Mouse (Mus musculus): Measurements from ENCODE around the gene Gm45062. TPM values are rescaled to one million over a fixed set of nuclear protein-coding genes. Genes with fewer than 3 reads are reported as not detected.

The Gm45062 gene
- polyA plus RNA-seq, 1 experiment from 2014 or later, result 2.1 TPM

DNA sequence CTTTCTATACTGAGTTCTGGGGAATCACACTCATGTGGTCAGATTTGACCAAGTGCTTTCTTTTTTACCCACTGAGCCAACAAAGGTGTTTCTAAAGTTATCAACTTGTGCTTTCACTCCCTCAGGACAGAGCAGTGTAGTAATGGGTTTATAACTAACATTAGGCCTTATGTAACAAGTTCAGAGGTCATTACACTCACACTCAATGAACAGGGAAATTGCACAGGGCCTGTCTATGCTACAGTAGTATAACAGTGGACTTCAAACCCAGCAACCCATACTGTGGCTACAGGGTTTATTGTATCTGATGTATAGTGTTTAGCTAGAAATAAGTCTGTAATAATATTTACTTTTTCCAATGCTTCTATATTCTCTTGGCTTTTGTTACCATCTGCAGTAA, 247.4 kb downstream of the Gm45062 start:
- H3K9ac ChIP-seq (replicated peaks; ENCODE audit: low read depth), result no peak overlapping the region
- DNase-seq (ENCODE audit: low spot score) (no peak), ATAC-seq (no peak)
- no peak overlapping the region for H3K4me3 ChIP-seq (ENCODE audit: low read depth, low read length)
- H3K27me3 ChIP-seq (replicated peaks; ENCODE audit: insufficient read depth, low read length), result no peaks in the 10 kb centered on the region
- H3K9me3 ChIP-seq (ENCODE audit: low read length), result no peaks in the 10 kb centered on the region
- 0 out of 2 replicates have a peak, but pooled peaks cover 5% of the 10 kb centered on the region for H3K4me1 ChIP-seq (ENCODE audit: insufficient read depth, low read depth, low read length)
- no peak overlapping the region for H3K27ac ChIP-seq (ENCODE audit: low read length)
- no peaks in the 10 kb centered on the region for H3K36me3 ChIP-seq (ENCODE audit: insufficient read depth, low read length)
- no peak overlapping the region for H3K4me2 ChIP-seq (replicated peaks; ENCODE audit: low read depth, low read length)
- TF ChIP-seq EP300 (IDR thresholded peaks at IDR 0.05) (no peak), CTCF (IDR thresholded peaks at IDR 0.05) (no peak)

DNA sequence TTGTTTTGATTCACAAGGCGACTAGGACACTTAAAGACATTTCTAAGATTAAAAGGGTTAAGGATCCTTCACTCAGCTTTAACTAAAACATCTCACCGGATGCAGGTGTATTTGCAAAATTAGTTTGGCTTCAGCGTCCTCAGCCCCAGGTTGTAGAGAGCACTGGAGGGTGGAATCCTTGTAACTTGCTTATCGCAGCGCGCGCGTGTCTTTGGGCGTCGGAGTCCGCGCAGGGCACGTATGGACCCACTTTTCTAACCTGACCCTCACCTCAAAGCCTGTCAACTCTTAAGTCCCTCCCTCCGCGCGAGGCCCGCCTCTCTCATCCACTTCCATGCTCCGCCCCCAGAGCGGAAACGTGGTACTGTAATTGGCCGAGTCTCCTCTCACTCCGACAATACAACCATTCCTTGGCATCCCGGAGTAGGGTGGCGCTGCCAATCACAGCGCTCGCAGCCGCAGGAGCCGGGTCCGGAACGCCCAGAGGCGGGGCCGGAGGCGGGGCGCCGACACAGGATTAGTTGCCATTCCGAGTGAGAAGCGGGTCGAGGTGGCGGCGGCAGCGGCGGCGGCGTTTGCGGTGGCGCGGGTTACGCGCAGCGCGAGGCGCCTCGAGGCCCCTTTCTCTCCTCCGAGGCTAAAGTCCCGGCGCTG, 249.8 kb downstream of the Gm45062 start:
- Histone ChIP-seq H3K27me3 (replicated peaks; ENCODE audit: insufficient read depth, low read length) (no peaks in the 10 kb centered on the region), H3K4me2 (replicated peaks; ENCODE audit: low read depth, low read length) (peak overlapping the region; percentile 82), H3K9me3 (ENCODE audit: low read length) (no peaks in the 10 kb centered on the region), H3K4me3 (ENCODE audit: low read depth, low read length) (peak overlapping the region; percentile 90), H3K9ac (replicated peaks; ENCODE audit: low read depth) (peak overlapping the region; percentile 74), H3K4me1 (ENCODE audit: insufficient read depth, low read depth, low read length) (0 out of 2 replicates have a peak, but pooled peaks cover 5% of the 10 kb centered on the region), H3K27ac (ENCODE audit: low read length) (peak overlapping the region; percentile 97), H3K36me3 (ENCODE audit: insufficient read depth, low read length) (no peaks in the 10 kb centered on the region)
- DNase-seq (ENCODE audit: low spot score) (peak; percentile 99), ATAC-seq (peak; percentile 98)
- WGBS, result under 1% methylated on average over 40 of the region's 56 CpGs
- TF ChIP-seq EP300 (IDR thresholded peaks at IDR 0.05) (no peak), CTCF (IDR thresholded peaks at IDR 0.05) (no peak; the same call in 1 of the 2 replicates)

DNA sequence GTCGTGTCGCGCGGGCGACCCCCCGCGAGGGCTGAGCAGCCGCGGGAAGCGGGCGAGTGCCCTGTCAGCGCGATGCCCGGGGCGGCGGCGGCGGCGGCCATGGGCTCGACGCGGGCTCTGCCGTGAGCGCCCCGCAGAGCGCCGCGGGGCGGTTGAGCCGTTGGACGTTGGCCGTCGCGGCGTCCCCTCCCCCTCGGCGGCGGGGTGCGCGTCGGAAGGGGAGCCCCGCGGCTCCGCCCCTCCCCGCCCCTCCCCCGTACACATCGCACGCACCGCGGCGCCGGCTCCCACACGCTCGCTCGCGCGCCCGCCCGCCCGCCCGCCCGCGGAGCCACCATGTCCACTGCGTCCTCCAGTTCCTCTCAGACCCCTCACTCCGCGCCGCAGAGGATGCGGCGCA, 250.3 kb downstream of the Gm45062 start, which contains the start of gene Glcci1:
Glcci1 (plus strand) TSS at position 50 of the 400 bp plus-strand sequence.
- TF ChIP-seq CTCF (IDR thresholded peaks at IDR 0.05) (no peak), EP300 (IDR thresholded peaks at IDR 0.05) (no peak)
- Histone ChIP-seq H3K27ac (ENCODE audit: low read length) (peak within 1 kb of the TSS; percentile 97), H3K9me3 (ENCODE audit: low read length) (no peaks in the 10 kb centered on the region), H3K9ac (replicated peaks; ENCODE audit: low read depth) (peak within 1 kb of the TSS; percentile 74), H3K4me2 (replicated peaks; ENCODE audit: low read depth, low read length) (peak within 1 kb of the TSS; percentile 82), H3K4me1 (ENCODE audit: insufficient read depth, low read depth, low read length) (0 out of 2 replicates have a peak, but pooled peaks cover 5% of the 10 kb centered on the region), H3K27me3 (replicated peaks; ENCODE audit: insufficient read depth, low read length) (no peaks in the 10 kb centered on the region), H3K36me3 (ENCODE audit: insufficient read depth, low read length) (no peaks in the 10 kb centered on the region), H3K4me3 (ENCODE audit: low read depth, low read length) (peak within 1 kb of the TSS; percentile 90)
- no CpG with 5 or more reads among the region's 69 CpGs for WGBS
- peak; percentile 84 for ATAC-seq
- DNase-seq (ENCODE audit: low spot score), result peak; percentile 76

DNA sequence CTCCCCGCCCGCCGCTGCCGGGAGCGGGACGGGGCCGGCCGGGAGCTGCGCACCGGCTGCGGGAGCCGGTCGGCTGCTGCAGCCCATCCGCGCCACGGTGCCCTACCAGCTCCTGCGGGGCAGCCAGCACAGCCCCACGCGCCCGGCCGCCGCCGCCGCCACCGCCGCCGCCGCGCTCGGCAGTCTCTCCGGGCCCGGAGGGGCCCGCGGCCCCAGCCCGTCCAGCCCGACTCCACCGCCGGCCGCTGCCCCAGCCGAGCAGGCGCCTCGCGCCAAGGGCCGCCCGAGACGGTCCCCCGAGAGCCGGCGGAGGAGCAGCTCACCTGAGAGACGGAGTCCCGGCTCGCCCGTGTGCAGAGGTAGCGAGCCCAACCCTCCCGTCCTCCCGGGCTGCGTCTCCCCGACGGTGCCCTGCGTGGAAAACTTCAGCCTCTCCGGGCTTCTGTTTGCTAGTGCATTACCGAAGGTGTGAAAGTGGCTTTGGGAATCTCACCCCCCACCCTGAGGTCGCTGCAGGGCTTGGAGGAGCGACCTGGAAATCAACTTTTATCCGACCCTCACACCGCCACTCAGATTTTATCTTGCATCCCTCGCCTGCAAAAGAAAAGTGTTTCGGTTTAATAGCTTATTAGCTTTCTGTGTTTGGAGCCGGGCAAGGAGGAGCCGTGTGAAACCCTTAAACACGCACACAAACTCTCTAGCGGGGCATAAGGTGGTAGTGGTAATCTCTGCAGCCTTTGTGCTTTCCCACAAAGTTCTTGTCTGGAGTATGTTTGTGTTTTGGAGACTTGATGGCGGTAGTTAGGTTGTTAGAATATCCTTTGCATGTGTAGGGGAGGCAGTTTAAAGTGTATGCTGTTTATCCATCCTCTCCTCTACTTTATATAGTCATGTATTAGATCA, 251.0 kb downstream of the Gm45062 start:
- Histone ChIP-seq H3K27ac (ENCODE audit: low read length) (peak overlapping the region; percentile 97), H3K4me2 (replicated peaks; ENCODE audit: low read depth, low read length) (peak overlapping the region; percentile 82), H3K9me3 (ENCODE audit: low read length) (no peaks in the 10 kb centered on the region), H3K4me3 (ENCODE audit: low read depth, low read length) (peak overlapping the region; percentile 90), H3K36me3 (ENCODE audit: insufficient read depth, low read length) (no peaks in the 10 kb centered on the region), H3K27me3 (replicated peaks; ENCODE audit: insufficient read depth, low read length) (no peaks in the 10 kb centered on the region), H3K9ac (replicated peaks; ENCODE audit: low read depth) (peak overlapping the region; percentile 74), H3K4me1 (ENCODE audit: insufficient read depth, low read depth, low read length) (0 out of 2 replicates have a peak, but pooled peaks cover 5% of the 10 kb centered on the region)
- peak; percentile 14; the same call in 1 of the 2 replicates for ATAC-seq
- DNase-seq (ENCODE audit: low spot score), result peak; percentile 55
- WGBS, result under 1% methylated on average over 29 of the region's 73 CpGs
- TF ChIP-seq EP300 (IDR thresholded peaks at IDR 0.05) (no peak), CTCF (IDR thresholded peaks at IDR 0.05) (no peak)

DNA sequence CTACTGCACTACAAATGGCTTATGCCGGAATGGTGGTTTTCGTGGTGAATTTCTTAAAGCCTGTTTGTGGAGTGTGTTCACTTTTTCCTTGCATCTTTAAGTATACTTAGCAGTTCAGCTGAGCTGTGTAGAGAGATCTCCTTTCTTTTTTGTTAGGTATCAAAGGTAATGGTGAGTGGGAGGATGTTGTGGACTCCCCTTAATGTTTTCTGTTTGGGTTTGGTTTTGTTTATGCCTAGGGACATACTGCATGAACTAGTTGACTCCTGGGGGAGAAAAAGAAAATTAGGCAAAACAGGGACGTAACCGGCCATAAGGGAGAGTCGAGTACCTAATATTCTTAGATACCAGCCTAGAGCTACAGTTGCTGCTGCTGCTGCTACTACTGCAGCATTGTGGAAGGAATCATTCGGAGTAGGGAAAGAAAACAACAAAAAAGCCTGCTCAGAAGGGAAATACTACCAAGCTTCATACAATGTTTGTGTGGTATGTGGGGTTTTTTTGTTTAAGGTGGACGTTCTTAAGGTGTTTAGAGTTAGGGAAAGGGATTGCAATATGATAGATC, 251.7 kb downstream of the Gm45062 start:
- peak; percentile 37 for DNase-seq (ENCODE audit: low spot score)
- Histone ChIP-seq H3K4me3 (ENCODE audit: low read depth, low read length) (peak overlapping the region; percentile 90), H3K27ac (ENCODE audit: low read length) (peak overlapping the region; percentile 97; the same call in 1 of the 2 replicates), H3K4me1 (ENCODE audit: insufficient read depth, low read depth, low read length) (0 out of 2 replicates have a peak, but pooled peaks cover 5% of the 10 kb centered on the region), H3K36me3 (ENCODE audit: insufficient read depth, low read length) (no peaks in the 10 kb centered on the region), H3K27me3 (replicated peaks; ENCODE audit: insufficient read depth, low read length) (no peaks in the 10 kb centered on the region), H3K4me2 (replicated peaks; ENCODE audit: low read depth, low read length) (peak overlapping the region; percentile 82), H3K9ac (replicated peaks; ENCODE audit: low read depth) (no peak overlapping the region), H3K9me3 (ENCODE audit: low read length) (no peaks in the 10 kb centered on the region)
- no peak for TF ChIP-seq EP300 (IDR thresholded peaks at IDR 0.05)
- TF ChIP-seq CTCF (IDR thresholded peaks at IDR 0.05), result no peak
- WGBS, result 13% methylated on average over 7 of the region's 7 CpGs
- ATAC-seq, result no peak

DNA sequence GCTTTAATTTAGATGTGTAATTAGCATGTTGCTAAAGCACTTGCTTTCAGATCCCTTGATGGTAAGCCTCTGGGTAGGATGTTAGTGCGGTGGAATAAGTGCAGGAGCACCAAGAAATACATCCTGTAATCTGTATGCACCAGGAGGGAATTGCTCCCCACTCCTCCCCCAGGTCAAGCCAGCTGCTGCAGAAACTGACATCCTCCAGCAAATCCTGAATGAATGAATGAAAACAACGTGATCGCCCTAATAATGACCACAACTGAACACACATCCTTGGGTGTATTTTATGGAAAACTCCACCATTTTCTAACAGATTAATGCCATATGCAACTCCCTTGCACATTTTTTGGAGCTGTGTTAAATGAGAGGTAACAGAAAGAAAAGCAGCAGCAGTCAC, 252.2 kb downstream of the Gm45062 start:
- H3K27me3 ChIP-seq (replicated peaks; ENCODE audit: insufficient read depth, low read length), result no peaks in the 10 kb centered on the region
- ATAC-seq, result no peak
- peak overlapping the region; percentile 90 for H3K4me3 ChIP-seq (ENCODE audit: low read depth, low read length)
- WGBS, result 27% methylated on average over 3 of the region's 3 CpGs
- H3K9ac ChIP-seq (replicated peaks; ENCODE audit: low read depth), result no peak overlapping the region
- no peak overlapping the region for H3K27ac ChIP-seq (ENCODE audit: low read length)
- DNase-seq (ENCODE audit: low spot score), result no peak
- H3K36me3 ChIP-seq (ENCODE audit: insufficient read depth, low read length), result no peaks in the 10 kb centered on the region
- H3K4me1 ChIP-seq (ENCODE audit: insufficient read depth, low read depth, low read length), result 0 out of 2 replicates have a peak, but pooled peaks cover 5% of the 10 kb centered on the region
- TF ChIP-seq CTCF (IDR thresholded peaks at IDR 0.05) (no peak), EP300 (IDR thresholded peaks at IDR 0.05) (no peak)
- H3K4me2 ChIP-seq (replicated peaks; ENCODE audit: low read depth, low read length), result peak overlapping the region; percentile 82
- no peaks in the 10 kb centered on the region for H3K9me3 ChIP-seq (ENCODE audit: low read length)
